Mouse (Mus musculus) cerebellum, adult 2 months (tissue): ENCODE data around the gene Slc25a24.

Experiments
- CTCF ChIP-seq: fragments of 200-500 bp; IDR thresholded peaks from 2 replicates; pipeline ENCODE4 v1.5.1; 2011; ENCODE audit warnings: low read depth, mild to moderate bottlenecking, control low read depth, low read length, moderate library complexity, borderline replicate concordance; ENCODE audit not compliant: insufficient read depth
- POLR2A ChIP-seq: fragments of 200-500 bp; IDR thresholded peaks from 2 replicates; pipeline ENCODE4 v1.6.1; 2011; ENCODE audit warnings: low read length, control low read depth, borderline replicate concordance; ENCODE audit not compliant: insufficient read depth

DNA sequence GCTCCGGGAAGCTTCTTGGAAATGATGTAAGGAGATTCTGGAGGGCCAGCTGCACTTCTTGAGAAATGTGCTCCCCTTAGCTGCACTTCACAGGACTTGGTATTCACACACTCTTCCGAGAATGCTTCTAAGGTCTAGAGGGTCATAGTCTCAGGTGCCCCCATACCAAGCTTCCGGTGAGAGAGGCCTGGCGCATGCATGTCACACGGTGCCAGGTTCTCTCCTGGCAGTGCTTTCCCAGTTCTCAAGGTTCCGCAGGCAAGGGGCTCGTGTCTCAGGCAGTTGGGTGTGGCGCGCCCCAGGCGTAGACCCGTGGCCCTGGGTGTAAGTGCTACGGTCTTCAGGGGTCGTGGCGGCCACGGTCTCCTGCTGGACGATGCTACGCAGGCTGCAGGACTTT is 42.8 kb upstream of the Slc25a24 start, which contains the start of gene Slc25a54:
- TF ChIP-seq POLR2A, result no peak
- TF ChIP-seq CTCF, result no peak
